Mouse (Mus musculus): ENCODE measurements at regions not wholly inside any gene's neighbourhood (a gene's known extent, or its start where the extent isn't known, plus 50 kb on each side); places are given as distances from the start of the nearest gene placed in this dataset.

GRCm38 (mm10) chr7:95460889-95461288 lies 710.2 kb upstream of the Tenm4 start:
- DNase-seq (ENCODE audit: low spot score), result no peak

GRCm38 (mm10) chr7:95465506-95465905 lies 705.5 kb upstream of the Tenm4 start:
- DNase-seq (ENCODE audit: low spot score), result no peak

DNA sequence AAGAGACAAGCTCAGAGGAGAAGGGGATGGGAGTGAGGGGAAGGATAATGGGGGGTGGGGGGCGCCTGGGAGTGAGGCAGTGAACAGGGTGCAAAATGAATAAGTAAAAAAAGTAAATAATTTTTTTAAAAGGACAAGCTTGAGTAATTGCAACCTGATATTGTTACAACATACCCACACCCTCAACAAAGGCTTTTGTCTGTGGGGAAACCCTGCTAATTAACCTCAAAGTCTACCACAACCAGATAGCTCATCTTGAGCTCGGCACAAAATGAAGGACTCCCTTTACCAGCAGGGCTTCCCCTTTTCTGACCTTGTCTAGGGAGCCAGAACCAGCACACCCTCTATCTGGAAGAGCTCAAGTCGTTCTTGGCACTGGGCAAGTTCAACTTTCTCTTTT lies 704.0 kb upstream of the Tenm4 start:
- no peak for DNase-seq (ENCODE audit: low spot score)

DNA sequence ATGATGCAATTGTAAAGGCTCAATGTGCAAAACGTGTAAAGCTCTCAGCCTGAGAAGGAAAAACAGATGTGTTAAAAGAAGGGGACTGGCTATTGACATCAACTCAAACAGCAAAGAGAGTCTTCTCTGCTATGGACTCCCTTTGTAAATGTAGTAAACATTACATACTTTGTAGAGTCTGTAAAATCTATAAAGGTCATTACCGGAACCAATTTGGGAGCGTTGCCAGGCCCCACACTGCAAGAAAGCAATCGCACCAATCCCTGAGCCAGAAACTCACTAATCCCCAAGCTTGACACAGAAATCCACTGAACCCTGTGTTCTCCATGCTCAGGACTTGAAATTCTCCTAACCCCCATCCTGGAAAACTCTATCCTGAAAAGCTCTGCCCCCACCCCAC lies 697.2 kb upstream of the Tenm4 start:
- no peak for DNase-seq (ENCODE audit: low spot score)

- no peak for DNase-seq (ENCODE audit: low spot score)
These were observed 690.8 kb upstream of the Tenm4 start for GRCm38 (mm10) chr7:95480121-95480726.

DNA sequence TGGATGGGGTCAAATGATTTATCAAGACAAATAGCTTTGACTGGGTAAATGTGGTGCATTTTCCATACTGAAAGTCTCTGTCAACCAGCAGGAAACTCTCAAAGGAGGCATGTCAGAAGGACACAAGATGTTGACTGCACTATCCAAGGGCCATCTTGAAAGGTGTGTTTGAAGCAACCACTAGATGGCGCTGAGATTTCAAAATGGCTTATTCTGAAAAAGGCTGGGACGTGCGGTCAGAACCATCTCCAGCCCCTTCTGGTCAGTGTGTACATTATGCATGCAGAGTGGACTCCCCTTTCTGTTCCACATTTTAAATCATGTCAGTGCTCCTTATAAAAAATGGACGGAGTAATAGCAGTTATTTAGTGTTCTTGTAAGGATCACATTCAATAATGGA lies 681.4 kb upstream of the Tenm4 start:
- DNase-seq (ENCODE audit: low spot score), result peak; percentile 43

GRCm38 (mm10) chr7:95494793-95495192 lies 676.3 kb upstream of the Tenm4 start:
- no peak for DNase-seq (ENCODE audit: low spot score)

GRCm38 (mm10) chr7:95502959-95503358 lies 668.1 kb upstream of the Tenm4 start:
- no peak for DNase-seq (ENCODE audit: low spot score)

GRCm38 (mm10) chr7:95547256-95547655 lies 623.8 kb upstream of the Tenm4 start:
- no peak for DNase-seq (ENCODE audit: low spot score)

GRCm38 (mm10) chr7:95550099-95550498 lies 620.9 kb upstream of the Tenm4 start:
- no peak for DNase-seq (ENCODE audit: low spot score)

DNA sequence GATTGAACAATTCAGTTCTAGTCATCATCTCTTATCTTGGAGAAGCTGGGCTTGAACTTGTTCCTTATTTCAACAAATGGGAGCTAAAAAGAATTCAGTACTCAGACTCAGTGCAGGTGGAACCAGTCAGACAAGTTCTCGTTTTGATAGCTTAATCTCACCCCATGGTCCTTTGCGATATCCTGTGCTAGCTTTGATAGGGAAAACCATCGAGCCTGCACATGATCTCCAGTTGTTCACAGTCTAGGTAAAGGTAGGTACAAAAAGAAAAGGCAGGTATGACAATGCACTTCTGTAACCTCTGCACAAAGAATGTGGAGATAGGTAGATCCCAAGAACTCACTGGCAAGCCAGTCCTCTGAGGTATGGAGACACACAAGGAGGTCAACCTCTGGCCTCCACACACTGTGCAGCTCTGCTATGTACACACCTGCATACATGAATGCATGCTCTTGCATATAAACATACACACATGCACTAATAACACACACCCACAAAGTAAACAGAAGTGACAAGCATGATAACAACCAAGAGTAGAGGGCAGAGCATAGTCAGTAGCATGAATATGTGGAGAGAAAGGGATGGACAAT lies 619.2 kb upstream of the Tenm4 start:
- DNase-seq (ENCODE audit: low spot score), result no peak

GRCm38 (mm10) chr7:95558589-95558988 lies 612.5 kb upstream of the Tenm4 start:
- DNase-seq (ENCODE audit: low spot score), result peak; percentile 5

- no peak for DNase-seq (ENCODE audit: low spot score)
These were observed 592.4 kb upstream of the Tenm4 start for GRCm38 (mm10) chr7:95578633-95579032.

GRCm38 (mm10) chr7:95581325-95581724 lies 589.7 kb upstream of the Tenm4 start:
- DNase-seq (ENCODE audit: low spot score), result no peak

DNA sequence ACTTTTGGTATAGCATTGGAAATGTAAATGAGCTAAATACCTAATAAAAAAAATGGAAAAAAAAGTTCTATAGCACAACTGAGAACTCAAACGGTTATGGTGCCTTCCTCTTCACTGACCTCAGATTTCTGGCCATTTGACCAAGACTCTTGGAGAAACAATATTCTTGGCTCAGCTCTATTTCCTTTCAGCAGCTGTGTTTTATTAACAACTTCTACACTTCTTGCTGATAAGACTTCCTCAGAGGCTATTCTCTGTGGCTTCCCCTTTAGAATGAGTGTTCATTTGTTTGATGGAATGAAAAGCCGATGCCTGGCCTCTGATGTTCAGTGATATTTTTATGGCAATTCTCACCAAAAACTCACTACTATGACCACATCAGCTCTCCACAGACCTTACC lies 572.7 kb upstream of the Tenm4 start:
- DNase-seq (ENCODE audit: low spot score), result no peak

DNA sequence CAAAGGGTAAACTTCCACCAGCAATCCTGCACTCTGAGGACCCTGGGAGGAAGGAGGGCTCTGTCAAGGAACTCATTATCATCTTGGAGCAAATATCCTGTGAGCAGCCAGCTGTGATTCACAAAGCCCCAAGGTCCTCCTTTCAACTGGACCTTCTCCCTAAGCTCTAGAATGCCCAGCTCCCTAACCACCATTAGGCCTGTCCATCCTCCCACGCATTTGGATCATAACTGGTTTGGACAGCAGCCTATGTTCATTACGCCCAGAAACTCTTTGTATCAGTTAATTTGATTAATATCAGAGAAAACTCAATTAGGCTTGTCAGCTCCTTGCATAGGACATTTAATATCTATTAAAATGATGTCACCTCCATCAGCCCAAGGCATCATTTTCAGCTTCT lies 557.3 kb upstream of the Tenm4 start:
- DNase-seq (ENCODE audit: low spot score), result no peak

DNA sequence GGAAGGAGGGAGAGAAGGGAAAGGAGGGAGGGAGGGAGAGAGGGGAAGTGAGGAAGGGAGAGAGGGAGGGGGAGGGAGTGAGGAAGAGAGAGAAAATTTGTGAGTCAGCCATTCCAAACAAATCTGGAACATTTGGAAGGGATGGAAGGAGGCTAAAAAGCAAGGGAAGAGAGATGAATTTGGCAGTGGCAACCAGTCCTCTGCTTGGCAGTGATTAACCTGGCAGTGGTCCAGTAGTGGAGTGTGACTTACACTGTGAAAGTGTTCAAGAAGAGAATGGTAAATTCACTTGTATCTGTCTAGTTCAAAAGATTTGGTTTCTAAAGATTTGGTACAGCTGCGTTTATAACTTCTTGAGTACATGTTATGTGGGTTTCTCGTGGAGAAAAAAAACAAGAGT lies 553.7 kb upstream of the Tenm4 start:
- no peak for DNase-seq (ENCODE audit: low spot score)

DNA sequence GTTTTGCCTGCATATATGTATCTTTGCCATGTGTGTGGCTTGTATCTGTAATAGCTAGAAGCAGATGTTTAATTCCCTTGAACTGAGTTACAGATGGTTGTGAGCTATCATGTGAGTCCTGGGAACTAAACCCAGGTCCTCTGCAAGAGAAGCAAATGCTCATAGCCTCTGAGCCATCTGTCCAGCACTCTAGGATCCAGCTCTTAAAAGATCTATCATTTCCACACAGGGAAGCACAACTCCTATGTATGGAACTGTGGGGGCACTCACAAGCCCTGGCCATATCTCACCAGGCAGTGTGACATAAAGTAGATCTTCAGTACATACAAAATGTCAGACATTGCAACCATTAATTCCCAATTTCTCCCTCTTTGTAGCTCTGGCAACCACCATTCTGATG lies 552.9 kb upstream of the Tenm4 start:
- no peak for DNase-seq (ENCODE audit: low spot score)

DNA sequence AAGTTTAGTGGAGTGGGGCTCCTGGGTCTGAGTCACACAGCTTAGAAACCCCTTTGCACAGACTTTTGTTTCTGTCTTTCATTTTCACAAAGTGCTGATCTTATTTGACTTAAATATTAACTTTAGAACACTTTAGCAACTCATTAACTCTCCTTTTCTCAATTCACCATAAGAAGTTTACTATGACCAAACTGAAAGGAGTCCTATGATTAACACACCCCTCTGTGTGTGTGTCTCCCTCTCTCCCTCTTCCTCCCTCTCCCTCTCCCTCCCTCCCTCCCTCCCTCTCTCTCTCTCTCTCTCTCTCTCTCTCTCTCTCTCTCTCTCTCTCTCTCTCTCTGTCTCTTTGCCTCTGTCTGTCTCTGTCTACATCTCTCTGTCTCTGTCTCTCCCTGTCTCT lies 551.0 kb upstream of the Tenm4 start:
- no peak for DNase-seq (ENCODE audit: low spot score)

- no peak for DNase-seq (ENCODE audit: low spot score)
These were observed 530.4 kb upstream of the Tenm4 start for GRCm38 (mm10) chr7:95640683-95641082.

GRCm38 (mm10) chr7:95674319-95674718 lies 496.7 kb upstream of the Tenm4 start:
- DNase-seq (ENCODE audit: low spot score), result no peak

- DNase-seq (ENCODE audit: low spot score), result no peak
These were observed 488.5 kb upstream of the Tenm4 start for GRCm38 (mm10) chr7:95682521-95682920.

DNA sequence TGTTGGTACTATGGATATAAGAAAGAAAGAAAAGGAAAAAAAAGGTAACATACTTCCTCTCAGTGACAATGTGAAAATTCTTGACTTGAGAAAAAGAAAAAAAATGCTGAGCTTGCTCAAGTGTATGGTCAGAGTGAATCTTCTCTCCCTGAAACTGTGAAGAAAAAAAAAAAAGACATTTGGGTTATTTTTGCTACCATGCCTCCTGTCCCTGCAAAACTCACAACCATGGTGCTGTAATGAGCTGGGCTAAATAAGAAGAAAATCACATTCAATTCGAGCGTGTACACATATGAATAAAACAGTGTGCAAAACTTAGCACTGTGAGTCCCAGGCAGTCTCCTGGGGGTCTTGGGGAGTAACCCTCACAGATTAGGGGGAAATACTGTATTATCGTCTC lies 483.3 kb upstream of the Tenm4 start:
- no peak for DNase-seq (ENCODE audit: low spot score)
